Comparison of ENCODE assay signal across 20 mouse cellular contexts in the genomic region with DNA sequence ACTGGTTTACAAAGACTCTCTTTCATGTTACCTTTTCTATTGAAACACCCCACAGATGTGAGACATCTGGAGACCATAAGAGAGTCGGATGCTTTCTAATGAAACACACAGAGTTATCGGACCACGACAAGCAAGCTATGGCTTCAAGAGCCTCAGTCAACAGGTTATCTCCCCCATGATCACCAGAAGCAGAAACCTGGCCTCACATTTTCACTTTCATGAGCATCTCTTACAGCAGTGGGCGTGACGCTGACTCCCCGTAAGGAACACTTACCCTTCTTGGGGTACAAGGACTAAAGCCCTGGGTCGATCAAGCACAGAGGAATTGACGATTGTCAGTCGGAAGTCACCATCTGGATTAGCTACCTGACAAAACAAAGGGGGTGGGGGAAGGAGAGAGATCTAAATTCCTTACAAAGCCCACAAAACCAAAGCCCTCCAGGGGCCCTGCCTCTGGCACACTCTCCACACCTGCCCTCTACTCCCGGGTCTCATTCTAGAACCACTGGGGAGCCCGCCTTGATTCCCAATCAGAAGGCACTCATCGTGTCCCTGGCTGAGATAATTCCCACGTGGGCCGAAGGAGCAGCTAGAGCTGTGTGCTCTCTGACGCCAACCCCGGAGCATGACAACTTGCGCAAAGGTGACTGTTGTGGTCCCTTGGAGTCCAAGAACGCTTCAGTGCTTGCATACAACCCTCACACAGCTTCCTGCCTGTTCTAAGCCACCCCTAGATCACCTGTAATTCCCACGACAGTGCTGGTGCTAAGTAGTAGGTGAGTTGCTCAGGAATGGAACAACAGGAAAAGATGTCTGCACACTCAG.
DNase-seq lines count a peak whose midpoint lies in the region; ATAC-seq and TF ChIP-seq lines count a peak whose summit lies in the region.
"Had no signal": no experiment of that assay in that cellular context is flagged by ENCODE, and none has a peak within 500 bp of the region (broad histone marks: within the 10 kb centered on the region; RNA-seq: fewer than 3 reads in every experiment).

No protein-coding gene starts in this region.

- peaks cover 29% of the 10 kb centered on the region for H3K36me3 ChIP-seq in spleen, adult 2 months (ENCODE audit: control insufficient read depth, insufficient read depth, low read length)
- H3K36me3 ChIP-seq in embryonic facial prominence, embryonic 14.5 days (ENCODE audit: control insufficient read depth, insufficient read depth, low read length) = 0 out of 2 replicates have a peak, but pooled peaks cover 6% of the 10 kb centered on the region
- H3K36me3 ChIP-seq: forebrain, embryonic 12.5 days; heart, embryonic 15.5 days; intestine, embryonic 15.5 days; limb, embryonic 12.5 days; liver, embryonic 13.5 days had no signal

- TF ChIP-seq POLR2A in spleen, adult 2 months (IDR thresholded peaks at IDR 0.05; ENCODE audit: low read depth, low read length) = no peak

- ATAC-seq in embryonic facial prominence, embryonic 14.5 days (ENCODE audit: low read depth) = peak; percentile 30; the same call in 1 of the 2 replicates
- ATAC-seq: intestine, embryonic 15.5 days had no signal

- intact Hi-C loops in left cerebral cortex, postnatal 10 days (cut with DNase I) = no loop called here

- no peaks in the 10 kb centered on the region for H3K9me3 ChIP-seq in embryonic facial prominence, embryonic 14.5 days (ENCODE audit: control insufficient read depth, low read length)
- H3K9me3 ChIP-seq: forebrain, embryonic 12.5 days; heart, embryonic 15.5 days; intestine, embryonic 15.5 days; kidney, embryonic 15.5 days; limb, embryonic 12.5 days; liver, embryonic 13.5 days; neural tube, embryonic 12.5 days had no signal

- DNase-seq in spleen, adult 2 months (ENCODE audit: low read depth in 1 of 2, low spot score in 2 of 2) = peak in 1 of 2 experiments; percentile 38
- no peak for DNase-seq in spleen, adult 12 weeks (ENCODE audit: low spot score)
- DNase-seq in CD8-positive naive resting alpha-beta T cell, adult 2 months (ENCODE audit: low read depth in 2 of 2, low spot score in 2 of 2) = peak; percentile 13 to 32
- no peak for DNase-seq in embryonic facial prominence, embryonic 14.5 days (ENCODE audit: low spot score)
- peak; percentile 30 for DNase-seq in thymus, postnatal 25 days
- no peak for DNase-seq in kidney, adult 9 months
- DNase-seq in urinary bladder, postnatal 4 days (ENCODE audit: low spot score in 2 of 2) = no peak
- no peak for DNase-seq in left cerebral cortex, postnatal 10 days (ENCODE audit: extremely low spot score in 1 of 2, low spot score in 2 of 2)
- DNase-seq: adrenal gland, postnatal 36 days; cerebellum, adult 8-10 months; layer of hippocampus, postnatal 36 days; liver, embryonic 13.5 days; lung, postnatal 10 days; right cerebral cortex, postnatal 14 days had no signal

- no peak overlapping the region for H3K4me3 ChIP-seq in spleen, adult 2 months (ENCODE audit: extremely low read depth, insufficient read depth, insufficient read length)
- H3K4me3 ChIP-seq in embryonic facial prominence, embryonic 14.5 days (ENCODE audit: low read depth, low read length) = no peak overlapping the region
- H3K4me3 ChIP-seq: forebrain, embryonic 12.5 days; heart, embryonic 15.5 days; intestine, embryonic 15.5 days; kidney, embryonic 15.5 days; limb, embryonic 12.5 days; liver, embryonic 13.5 days; neural tube, embryonic 12.5 days had no signal

- 48% methylated on average over 19 of the region's 19 CpGs for WGBS in spleen, adult 2 months
- 52% methylated on average over 19 of the region's 19 CpGs for WGBS in embryonic facial prominence, embryonic 14.5 days

- no peak overlapping the region for H3K4me2 ChIP-seq in embryonic facial prominence, embryonic 14.5 days (ENCODE audit: low read depth, low read length)
- H3K4me2 ChIP-seq: forebrain, embryonic 12.5 days; heart, embryonic 15.5 days; intestine, embryonic 15.5 days; kidney, embryonic 15.5 days; limb, embryonic 12.5 days; liver, embryonic 13.5 days; neural tube, embryonic 12.5 days had no signal

- no peaks in the 10 kb centered on the region for H3K27me3 ChIP-seq in spleen, adult 2 months (ENCODE audit: control insufficient read depth, insufficient read depth, low read length)
- no peaks in the 10 kb centered on the region; the same call in 1 of the 2 replicates for H3K27me3 ChIP-seq in embryonic facial prominence, embryonic 14.5 days (replicated peaks; ENCODE audit: control insufficient read depth, insufficient read depth, low read length)
- H3K27me3 ChIP-seq: heart, embryonic 15.5 days; intestine, embryonic 15.5 days; kidney, embryonic 15.5 days; limb, embryonic 12.5 days; liver, embryonic 13.5 days; neural tube, embryonic 12.5 days had no signal

- H3K4me1 ChIP-seq in spleen, adult 2 months (ENCODE audit: control insufficient read depth, insufficient read depth, insufficient read length) = peaks cover 55% of the 10 kb centered on the region
- peaks cover 6% of the 10 kb centered on the region; the same call in 1 of the 2 replicates for H3K4me1 ChIP-seq in embryonic facial prominence, embryonic 14.5 days (ENCODE audit: control insufficient read depth, insufficient read depth, low read length)
- H3K4me1 ChIP-seq: intestine, embryonic 15.5 days; liver, embryonic 13.5 days; neural tube, embryonic 12.5 days had no signal

- no peak for TF ChIP-seq CTCF in spleen, adult 2 months (IDR thresholded peaks at IDR 0.05; ENCODE audit: extremely low read depth, insufficient read depth, insufficient read length, insufficient replicate concordance)

- H3K27ac ChIP-seq in spleen, adult 2 months (ENCODE audit: insufficient read depth, low read length) = peak overlapping the region; percentile 92
- H3K27ac ChIP-seq in embryonic facial prominence, embryonic 14.5 days (replicated peaks; ENCODE audit: low read depth, low read length) = no peak overlapping the region
- H3K27ac ChIP-seq: forebrain, embryonic 12.5 days; heart, embryonic 15.5 days; intestine, embryonic 15.5 days; kidney, embryonic 15.5 days; limb, embryonic 12.5 days; liver, embryonic 13.5 days; neural tube, embryonic 12.5 days had no signal

- H3K9ac ChIP-seq in embryonic facial prominence, embryonic 14.5 days (ENCODE audit: low read depth, low read length) = no peak overlapping the region
- H3K9ac ChIP-seq: forebrain, embryonic 12.5 days; heart, embryonic 15.5 days; intestine, embryonic 15.5 days; kidney, embryonic 15.5 days; limb, embryonic 12.5 days; liver, embryonic 13.5 days; neural tube, embryonic 12.5 days had no signal

Comparison
In these comparisons a context has a peak if more than half of its experiments do, and no peak if none do; other contexts are left out.
1. DNase-seq: peak in CD8-positive naive resting alpha-beta T cell, adult 2 months (2 of 2) and thymus, postnatal 25 days (single experiment); none in spleen, adult 12 weeks (single experiment), embryonic facial prominence, embryonic 14.5 days (single experiment), kidney, adult 9 months (single experiment), urinary bladder, postnatal 4 days (0 of 2) and left cerebral cortex, postnatal 10 days (0 of 2).